Mouse (Mus musculus): ENCODE measurements at regions not wholly inside any gene's neighbourhood (a gene's known extent, or its start where the extent isn't known, plus 50 kb on each side); places are given as distances from the start of the nearest gene placed in this dataset.

GRCm38 (mm10) chr9:14199983-14200700 is 74.7 kb upstream of the Sesn3 start:
- TF ChIP-seq CTCF (IDR thresholded peaks at IDR 0.05; ENCODE audit: extremely low read depth, insufficient read length, insufficient replicate concordance, low read depth, low read length) (no peak), POLR2A (IDR thresholded peaks at IDR 0.05; ENCODE audit: low read depth, low read length) (no peak)

Measured in small intestine, adult 2 months (tissue).